Mouse (Mus musculus) thymus, postnatal 14 days (tissue): ENCODE results near the gene Slc22a14.
A peak's percentile ranks its signal among the peaks of the same experiment; 100 is the strongest.
"Not testable (repeated sequence)": the region's sequence is repeated elsewhere in the genome, so short reads cannot be mapped to it uniquely, and the experiment has no call there.

Source experiments
- DNase-seq: peaks from one replicate; pipeline ENCODE4 v3.0.0; 2021

Gene Slc22a14

GRCm38 (mm10) chr9:119256161-119256560 lies 109.2 kb downstream of the Slc22a14 start:
- no peak for DNase-seq

DNA sequence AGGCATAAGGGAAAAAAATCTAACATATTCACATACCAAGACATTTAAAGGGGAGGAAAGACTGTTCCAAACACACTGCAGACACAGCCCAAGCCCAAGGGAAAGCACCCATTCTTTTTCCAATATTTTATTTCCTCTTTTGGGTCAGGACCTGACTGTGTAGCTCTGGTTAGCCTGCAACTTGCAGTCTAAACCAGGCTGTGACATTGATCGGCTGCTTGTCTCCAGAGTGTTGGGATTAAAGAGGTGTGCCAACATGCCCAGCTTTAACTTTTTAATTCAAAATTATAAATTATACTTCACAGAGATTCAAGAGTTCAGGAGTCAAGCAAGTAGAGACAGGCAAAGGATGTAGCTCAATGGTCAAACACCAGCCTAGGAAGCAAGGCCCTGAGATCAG lies 110.3 kb downstream of the Slc22a14 start:
- DNase-seq: no peak

DNA sequence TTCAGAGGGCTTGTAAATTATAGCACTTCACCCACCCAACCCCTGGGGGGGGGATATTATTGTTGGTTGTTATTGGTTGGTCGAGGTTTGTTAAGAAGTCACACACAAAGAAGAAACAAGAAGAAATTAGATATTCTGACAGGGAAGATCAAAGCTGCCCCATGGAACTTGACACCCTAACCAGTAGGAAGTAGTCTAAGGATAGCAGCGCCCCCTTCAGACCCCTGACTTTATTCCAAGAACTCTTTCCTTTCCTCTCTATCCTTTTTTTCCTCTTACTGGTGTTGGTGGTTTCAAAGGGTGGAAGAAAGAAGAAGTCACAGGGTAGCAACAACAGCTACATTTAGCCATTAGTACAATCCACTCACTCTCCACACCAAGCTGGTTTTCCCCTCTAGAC lies 111.2 kb downstream of the Slc22a14 start:
- no peak for DNase-seq

- DNase-seq: peak; percentile 24
Measured at GRCm38 (mm10) chr9:119247996-119248395, 117.4 kb downstream of the Slc22a14 start.

DNA sequence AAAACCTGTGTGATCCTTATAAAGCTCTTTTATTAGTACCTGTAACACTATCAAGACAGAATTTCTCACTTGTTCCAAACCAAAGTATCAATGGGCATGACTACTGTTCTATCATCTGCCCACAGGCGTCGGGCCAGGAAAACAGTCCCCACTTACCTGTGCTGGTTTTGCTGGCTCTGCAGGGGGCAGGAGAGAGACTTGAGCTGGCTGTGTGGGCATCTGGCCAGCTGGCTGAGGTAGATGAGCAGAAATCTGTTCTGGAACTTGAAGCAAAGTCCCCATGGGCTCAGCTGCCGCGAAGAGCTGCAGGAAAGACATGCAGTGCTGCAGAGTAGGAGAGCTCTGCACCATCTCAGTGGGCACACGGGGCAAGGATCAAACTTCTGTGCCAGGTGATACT lies 118.5 kb downstream of the Slc22a14 start:
- no peak for DNase-seq

- DNase-seq: no peak
Measured at GRCm38 (mm10) chr9:119243981-119244380, 121.4 kb downstream of the Slc22a14 start.

GRCm38 (mm10) chr9:119241169-119241865 lies 124.0 kb downstream of the Slc22a14 start:
- no peak for DNase-seq

- DNase-seq: no peak
Measured at GRCm38 (mm10) chr9:119240286-119240997, 124.9 kb downstream of the Slc22a14 start.

DNA sequence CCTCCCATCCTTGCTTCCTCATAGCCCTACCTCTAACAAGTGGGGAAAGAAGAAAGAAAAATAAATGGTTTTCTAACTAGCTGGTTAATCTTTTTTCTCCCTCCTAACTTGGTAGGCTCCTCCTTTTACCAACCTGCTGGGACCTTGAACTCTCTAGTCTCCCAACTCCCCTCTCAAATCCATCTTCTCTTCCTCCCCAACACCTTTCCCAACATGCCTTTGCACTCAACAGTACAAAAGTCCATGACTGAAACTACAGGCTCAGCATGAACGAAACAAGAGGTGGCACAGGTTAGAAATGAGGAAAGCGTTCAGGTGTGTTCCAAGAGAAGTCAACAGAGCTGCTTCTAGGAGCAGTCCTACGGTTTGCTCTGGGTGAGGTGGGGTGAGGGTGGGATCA lies 126.1 kb downstream of the Slc22a14 start:
- no peak for DNase-seq

DNA sequence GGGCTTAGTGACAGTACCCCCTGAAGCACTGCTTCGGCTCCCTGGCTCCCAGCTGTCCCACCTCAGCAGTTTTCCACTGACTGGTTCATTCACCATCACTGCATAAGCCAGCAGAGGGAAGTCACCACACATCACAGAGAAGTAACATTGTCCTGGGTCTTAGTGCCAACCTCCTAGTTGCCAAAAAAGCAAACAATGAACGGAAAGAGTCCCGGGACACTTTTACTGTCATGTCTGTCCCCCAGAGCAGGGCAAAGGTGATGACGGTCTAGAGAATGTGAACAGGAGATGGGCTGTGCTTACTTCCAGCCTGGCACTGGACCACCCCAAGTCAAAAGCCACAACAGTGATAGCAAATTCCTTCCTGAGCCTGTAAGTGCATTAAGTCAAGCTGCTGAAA lies 126.6 kb downstream of the Slc22a14 start:
- DNase-seq: no peak

DNA sequence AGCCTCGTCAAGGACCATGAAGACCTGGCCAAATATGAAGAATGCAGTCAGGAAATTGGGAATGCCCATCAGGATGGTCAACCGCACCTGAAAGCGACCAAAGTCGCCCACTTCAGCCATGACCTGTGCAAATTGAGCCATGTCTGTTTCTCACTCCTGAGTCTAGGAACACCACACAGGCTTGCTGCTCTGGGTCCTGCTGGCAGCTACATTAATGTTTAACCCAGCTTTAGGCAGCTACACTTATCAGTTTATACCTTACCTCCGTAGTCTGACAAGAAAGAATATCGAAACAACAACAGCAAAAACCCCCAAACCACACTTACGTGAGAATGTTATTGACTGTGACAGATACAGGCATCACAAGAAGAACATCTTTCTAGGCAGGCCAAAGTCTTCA lies 133.8 kb downstream of the Slc22a14 start:
- DNase-seq: no peak

- DNase-seq: no peak
Measured at GRCm38 (mm10) chr9:119230829-119231228, 134.5 kb downstream of the Slc22a14 start.

GRCm38 (mm10) chr9:119220249-119220648 lies 145.1 kb downstream of the Slc22a14 start:
- no peak for DNase-seq

- DNase-seq: no peak
Measured at GRCm38 (mm10) chr9:119219667-119220066, 145.7 kb downstream of the Slc22a14 start.

DNA sequence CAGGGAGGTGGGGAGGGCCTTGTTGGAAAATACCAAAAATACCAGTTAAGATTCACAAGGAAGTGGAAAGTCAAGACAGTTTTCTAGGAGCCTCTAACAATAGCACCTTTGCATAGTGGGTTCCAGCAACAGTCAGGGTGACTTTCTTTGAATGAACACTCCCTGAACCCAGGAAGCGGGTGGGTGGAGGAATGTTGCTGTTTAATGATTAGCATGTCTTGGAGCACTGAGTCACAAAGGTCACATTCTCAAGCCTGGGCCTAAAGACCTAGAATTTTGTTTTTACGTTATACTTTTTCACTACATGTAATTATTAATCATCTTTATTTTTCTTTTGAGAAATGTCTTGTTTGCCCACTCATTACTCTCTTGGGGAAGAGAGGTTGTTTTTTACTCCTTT lies 150.0 kb downstream of the Slc22a14 start:
- DNase-seq: not testable (repeated sequence)

DNA sequence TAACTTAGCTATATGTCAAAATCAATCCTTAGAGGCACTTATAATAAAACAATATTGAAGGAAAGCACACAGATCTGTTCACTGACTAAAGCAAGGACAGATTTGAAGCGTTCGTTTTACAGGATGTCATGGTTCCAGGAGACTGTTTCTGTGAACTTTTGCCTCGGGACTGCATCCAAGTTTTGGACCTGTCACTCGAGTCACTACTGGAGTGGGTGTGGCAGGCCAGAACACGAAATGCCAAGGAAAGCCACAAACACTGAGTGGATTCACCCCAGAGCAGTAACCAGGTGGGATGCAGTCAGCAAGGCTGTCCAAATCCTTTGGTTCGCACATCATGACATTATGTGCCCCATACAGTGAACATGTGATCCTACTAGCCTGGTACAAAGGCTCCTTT lies 150.8 kb downstream of the Slc22a14 start:
- DNase-seq: no peak

DNA sequence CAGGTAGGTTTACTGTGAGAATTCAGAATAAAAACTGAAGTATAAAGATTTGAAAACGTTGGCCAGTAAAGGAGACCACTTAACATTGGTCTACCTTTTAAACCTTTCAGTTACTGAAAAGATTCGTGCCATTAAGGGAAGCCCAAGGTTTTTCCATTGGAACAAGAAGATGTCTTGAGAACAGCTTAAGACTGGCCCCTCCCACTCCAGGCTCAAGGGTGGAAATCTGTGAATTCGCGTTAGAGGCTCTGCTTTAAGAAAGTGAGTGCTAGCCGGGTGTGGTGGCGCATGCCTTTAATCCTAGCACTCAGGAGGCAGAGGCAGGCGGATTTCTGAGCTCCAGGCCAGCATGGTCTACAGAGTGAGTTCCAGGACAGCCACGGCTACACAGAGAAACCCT lies 152.4 kb downstream of the Slc22a14 start:
- no peak for DNase-seq

- DNase-seq: no peak
Measured at GRCm38 (mm10) chr9:119208998-119209397, 156.4 kb downstream of the Slc22a14 start, which contains the start of gene Slc22a13. TSS of gene Slc22a13 (minus strand) at chr9:119209098.

- no peak for DNase-seq
Measured at GRCm38 (mm10) chr9:119207113-119207512, 158.2 kb downstream of the Slc22a14 start.

DNA sequence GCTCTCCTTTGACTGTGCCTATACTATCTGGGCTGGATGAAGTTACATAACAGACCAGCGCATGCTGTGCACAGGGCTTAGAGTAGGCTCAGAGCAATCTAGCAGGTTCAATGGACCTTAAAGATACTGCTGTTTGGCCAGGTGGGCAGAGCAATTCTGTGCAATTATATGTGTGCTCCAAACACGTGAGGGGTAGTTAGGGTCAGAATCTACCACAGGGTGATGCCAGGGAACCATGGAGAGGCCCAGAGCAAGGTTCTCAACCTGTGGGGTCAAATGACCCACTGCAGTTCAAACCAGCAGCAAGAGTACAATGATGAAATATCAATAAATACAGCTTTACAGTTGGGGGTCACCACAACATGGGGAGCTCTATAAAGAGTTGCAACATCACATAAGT lies 158.7 kb downstream of the Slc22a14 start:
- no peak for DNase-seq

- no peak for DNase-seq
Measured at GRCm38 (mm10) chr9:119205756-119206155, 159.6 kb downstream of the Slc22a14 start.

DNA sequence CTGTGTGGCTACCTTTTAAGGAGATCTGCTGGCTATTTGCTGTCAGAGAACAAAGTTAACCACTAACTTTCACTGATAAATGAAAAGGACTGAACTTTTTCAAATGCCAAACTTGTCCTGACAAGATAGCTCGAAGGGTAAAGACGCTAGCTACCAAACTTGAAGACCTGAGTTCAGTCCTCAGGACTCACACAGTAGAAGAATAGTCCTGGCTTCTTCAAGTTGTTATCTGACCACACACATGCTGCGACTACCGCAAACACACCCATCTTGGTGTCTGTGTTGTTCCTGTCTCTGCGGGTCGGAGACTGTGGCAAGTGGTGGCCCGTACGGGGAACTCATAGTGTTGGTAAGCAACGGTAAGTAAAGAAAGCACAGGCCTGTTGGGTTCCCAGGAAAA lies 161.7 kb downstream of the Slc22a14 start:
- no peak for DNase-seq

DNA sequence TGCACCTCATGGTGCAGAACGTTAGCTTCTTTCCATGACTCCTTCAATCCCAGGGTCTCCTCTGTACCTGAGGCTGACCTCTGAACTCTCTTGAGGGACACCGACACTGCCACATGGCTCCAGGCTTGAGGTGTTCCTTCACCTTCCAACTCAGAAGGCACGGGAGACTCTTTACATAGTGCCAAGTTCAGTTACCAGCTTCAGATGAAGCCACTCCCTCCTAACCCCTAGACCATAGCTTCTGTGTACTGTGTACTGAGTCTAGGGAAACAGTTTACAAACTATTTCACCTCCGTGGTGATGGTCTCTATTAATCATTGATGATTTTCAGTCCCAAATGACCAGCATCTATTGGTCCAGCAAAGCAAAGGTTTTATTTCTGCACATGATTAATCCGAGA lies 163.7 kb downstream of the Slc22a14 start:
- no peak for DNase-seq

DNA sequence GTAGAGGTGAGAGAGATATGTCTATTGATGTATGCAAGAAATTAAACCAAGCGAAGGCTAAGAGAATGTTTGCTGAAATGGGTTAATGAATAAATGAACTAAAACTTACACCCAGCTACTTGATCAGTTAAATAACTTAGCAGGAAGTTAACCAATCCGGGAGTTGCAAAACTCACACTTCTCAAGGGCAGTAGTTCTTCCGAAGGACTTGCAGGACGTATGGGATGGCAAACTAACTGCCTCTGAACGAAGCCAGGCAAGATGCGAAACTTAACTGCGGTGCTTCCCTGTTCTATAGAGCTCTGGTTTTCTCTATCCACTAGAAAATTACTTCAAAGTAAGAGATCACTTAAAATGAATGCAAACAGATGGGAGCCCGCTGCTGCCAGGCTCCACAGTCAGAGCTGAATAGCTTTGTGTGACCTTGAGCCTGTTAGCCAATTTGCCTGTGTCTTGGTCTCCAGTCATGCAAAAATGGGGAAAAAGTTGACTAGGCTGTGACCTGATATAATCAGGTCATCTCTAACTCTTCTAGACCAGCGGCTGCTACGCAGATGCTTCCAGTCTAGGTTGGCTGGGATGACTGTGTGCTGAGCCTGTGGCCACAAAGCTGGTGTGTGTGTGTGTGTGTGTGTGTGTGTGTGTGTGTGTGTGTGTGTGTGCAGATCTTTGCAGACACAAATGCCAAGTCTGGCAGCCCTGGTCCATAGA lies 166.0 kb downstream of the Slc22a14 start:
- DNase-seq: no peak
